Mouse (Mus musculus) liver, embryonic 13.5 days (tissue): ENCODE results near the gene Tmem258. TPM values are rescaled to one million over a fixed set of nuclear protein-coding genes. Genes with fewer than 3 reads are reported as not detected.

Source experiments
- ATAC-seq: fragments of 200-750 bp; cut with Nextera tagmentation; 2 replicates; pipeline ENCODE4 v1.8.0; 2017; ENCODE audit warnings: low read depth, mild to moderate bottlenecking, moderate number of reproducible peaks, moderate library complexity
- DNase-seq: peaks from one replicate; pipeline ENCODE4 v3.0.0; 2022
- H3K27ac ChIP-seq: fragments of 300-500 bp; sonication (generic); 2 replicates; pipeline ENCODE4 v1.5.1; 2015; ENCODE audit warnings: moderate library complexity, mild to moderate bottlenecking, inconsistent platforms
- H3K27me3 ChIP-seq: fragments of 300-500 bp; sonication (generic); 2 replicates; pipeline ENCODE4 v1.6.1; 2015; ENCODE audit warnings: mild to moderate bottlenecking, inconsistent platforms
- H3K36me3 ChIP-seq: fragments of 300-500 bp; sonication (generic); 2 replicates; pipeline ENCODE4 v1.6.1; 2015; ENCODE audit warnings: mild to moderate bottlenecking, inconsistent platforms
- H3K4me1 ChIP-seq: fragments of 300-500 bp; sonication (generic); replicated peaks from 2 replicates; pipeline ENCODE4 v1.6.1; 2015; ENCODE audit warnings: inconsistent platforms
- H3K4me2 ChIP-seq: fragments of 300-500 bp; sonication (generic); 2 replicates; pipeline ENCODE4 v1.6.1; 2015; ENCODE audit warnings: inconsistent platforms, mild to moderate bottlenecking, moderate library complexity
- H3K4me3 ChIP-seq: fragments of 300-500 bp; sonication (generic); replicated peaks from 2 replicates; pipeline ENCODE4 v1.5.1; 2015; ENCODE audit warnings: mild to moderate bottlenecking, inconsistent platforms
- H3K9ac ChIP-seq: fragments of 300-500 bp; sonication (generic); 2 replicates; pipeline ENCODE4 v1.6.1; 2015; ENCODE audit warnings: mild to moderate bottlenecking, inconsistent platforms
- H3K9me3 ChIP-seq: fragments of 300-500 bp; sonication (generic); replicated peaks from 2 replicates; pipeline ENCODE4 v1.6.1; 2016; ENCODE audit warnings: inconsistent platforms
- WGBS: fragments of 180-500 bp; shearing (Covaris S2); methylation state at CpG from one replicate; pipeline ENCODE4 v1.1.7; 2015; ENCODE audit not compliant: insufficient replicate concordance; 5-methylcytosine and 5-hydroxymethylcytosine counted together
- polyA plus RNA-seq: library from polyadenylated mRNA; unstranded; fragments of >200 nt; fragmentation: Nextera tagmentation; extraction: Ambion mirVana; gene quantifications from 2 replicates; pipeline ENCODE4 v1.2.1, GENCODE M21; 2015

Gene Tmem258
- polyA plus RNA-seq, 1 experiment from 2014 or later: 375 TPM

DNA sequence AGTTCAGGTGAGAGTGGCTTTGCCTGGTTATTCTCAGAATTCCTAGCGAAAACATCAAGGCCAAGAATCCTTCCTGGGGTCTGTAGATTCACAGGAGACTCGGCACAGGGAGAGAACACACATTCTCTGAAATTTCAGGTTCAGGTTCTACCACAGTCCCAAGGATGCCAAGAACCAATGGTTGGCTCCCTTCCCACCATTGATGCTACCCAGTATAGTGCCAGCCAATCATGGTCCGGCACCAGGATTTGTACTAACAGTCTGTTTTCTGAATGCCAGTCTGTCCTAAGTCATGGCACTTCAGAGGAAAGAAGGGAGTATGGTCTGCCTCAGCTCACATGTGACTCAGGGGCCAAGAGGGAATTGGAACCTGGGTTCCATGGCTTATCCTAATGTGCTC, 17.9 kb upstream of the Tmem258 start:
- H3K4me3 ChIP-seq: no peak overlapping the region
- no peaks in the 10 kb centered on the region for H3K27me3 ChIP-seq
- no peak overlapping the region for H3K4me2 ChIP-seq
- peaks cover 64% of the 10 kb centered on the region for H3K36me3 ChIP-seq
- DNase-seq (no peak), ATAC-seq (no peak)
- no peak overlapping the region for H3K27ac ChIP-seq
- no peak overlapping the region for H3K9ac ChIP-seq
- no peaks in the 10 kb centered on the region for H3K9me3 ChIP-seq
- peaks cover 55% of the 10 kb centered on the region for H3K4me1 ChIP-seq
- 90% methylated on average over 3 of the region's 3 CpGs for WGBS

DNA sequence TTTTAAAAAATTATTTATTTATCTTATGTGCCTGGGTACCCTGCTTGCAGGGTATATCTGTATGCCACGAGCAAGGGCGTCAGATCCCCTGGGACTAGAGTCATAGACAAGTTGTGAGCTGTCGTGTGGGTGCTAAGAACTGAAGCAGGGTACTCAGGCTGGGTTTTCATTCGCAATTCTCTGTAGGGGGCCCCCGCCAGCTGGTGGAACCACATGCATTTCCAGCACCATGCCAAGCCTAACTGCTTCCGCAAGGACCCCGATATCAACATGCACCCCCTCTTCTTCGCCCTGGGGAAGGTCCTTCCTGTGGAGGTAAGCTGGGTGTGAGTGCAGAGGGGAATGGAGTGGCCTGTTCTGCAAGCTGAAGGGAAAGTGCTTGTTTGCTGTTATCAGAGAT, 17.2 kb upstream of the Tmem258 start:
- peaks cover 57% of the 10 kb centered on the region for H3K4me1 ChIP-seq
- no peak overlapping the region for H3K4me2 ChIP-seq

DNA sequence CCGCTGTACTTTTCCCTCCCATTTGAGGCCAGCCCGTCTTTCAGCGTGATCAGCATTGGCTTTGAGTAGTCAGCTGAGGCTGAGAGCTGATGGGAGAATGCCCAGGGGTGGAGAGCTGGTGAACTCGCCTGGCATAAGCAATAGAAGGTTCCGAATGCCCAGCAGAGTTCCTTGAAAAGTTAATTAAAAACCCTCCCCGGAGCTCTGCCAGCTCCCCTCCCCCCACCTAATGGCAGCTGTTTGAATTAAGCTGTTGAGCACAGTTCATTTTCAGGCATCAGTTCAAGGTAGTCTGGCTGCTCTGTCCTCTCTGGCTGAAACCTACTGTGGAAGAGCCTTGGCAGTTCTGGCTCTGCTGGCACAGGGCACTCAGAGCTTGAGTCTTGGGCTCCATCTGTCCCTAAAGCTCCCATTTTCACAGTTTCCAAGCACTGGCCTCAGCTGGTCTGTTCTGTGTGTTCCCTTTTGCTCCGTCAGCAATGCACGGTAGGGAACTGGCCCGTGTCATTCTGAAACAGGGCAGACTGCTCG, 15.5 kb upstream of the Tmem258 start:
- Histone ChIP-seq H3K9ac (no peak overlapping the region), H3K27ac (no peak overlapping the region), H3K4me1 (peaks cover 52% of the 10 kb centered on the region), H3K36me3 (peaks cover 89% of the 10 kb centered on the region), H3K4me3 (no peak overlapping the region), H3K9me3 (no peaks in the 10 kb centered on the region), H3K4me2 (no peak overlapping the region), H3K27me3 (no peaks in the 10 kb centered on the region)
- 85% methylated on average over 10 of the region's 10 CpGs for WGBS
- ATAC-seq (no peak), DNase-seq (no peak)

More for the DNA sequence above, 17.2 kb upstream of the Tmem258 start:
- Histone ChIP-seq H3K36me3 (peaks cover 71% of the 10 kb centered on the region), H3K9me3 (no peaks in the 10 kb centered on the region), H3K27ac (no peak overlapping the region), H3K9ac (no peak overlapping the region), H3K4me3 (no peak overlapping the region), H3K27me3 (no peaks in the 10 kb centered on the region)
- ATAC-seq (no peak), DNase-seq (no peak)
- 87% methylated on average over 8 of the region's 8 CpGs for WGBS

DNA sequence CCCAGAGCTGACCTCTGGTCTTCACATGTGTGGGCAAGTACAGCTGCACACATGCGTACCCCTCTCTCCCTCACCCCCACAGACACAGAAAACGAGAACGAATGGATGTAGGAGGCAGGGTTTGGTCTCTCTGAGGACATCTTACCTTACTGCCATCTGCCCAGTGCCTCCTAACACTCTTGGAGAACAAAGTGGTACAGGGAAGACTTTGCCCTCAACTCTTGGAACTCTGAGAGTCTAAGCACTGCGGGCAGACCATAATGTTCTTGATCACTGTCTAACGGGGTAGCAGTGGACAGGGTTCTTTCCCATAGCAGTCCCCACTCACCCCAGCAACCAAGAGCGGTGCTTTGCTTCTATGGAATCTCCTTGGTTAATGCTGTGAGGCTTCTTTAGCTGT, 14.8 kb upstream of the Tmem258 start:
- Histone ChIP-seq H3K4me2 (no peak overlapping the region), H3K4me1 (peaks cover 48% of the 10 kb centered on the region), H3K36me3 (peaks cover 95% of the 10 kb centered on the region), H3K27me3 (no peaks in the 10 kb centered on the region), H3K9ac (no peak overlapping the region), H3K9me3 (no peaks in the 10 kb centered on the region), H3K27ac (no peak overlapping the region), H3K4me3 (no peak overlapping the region)
- WGBS: 88% methylated on average over 6 of the region's 6 CpGs
- no peak for ATAC-seq
- DNase-seq: no peak

DNA sequence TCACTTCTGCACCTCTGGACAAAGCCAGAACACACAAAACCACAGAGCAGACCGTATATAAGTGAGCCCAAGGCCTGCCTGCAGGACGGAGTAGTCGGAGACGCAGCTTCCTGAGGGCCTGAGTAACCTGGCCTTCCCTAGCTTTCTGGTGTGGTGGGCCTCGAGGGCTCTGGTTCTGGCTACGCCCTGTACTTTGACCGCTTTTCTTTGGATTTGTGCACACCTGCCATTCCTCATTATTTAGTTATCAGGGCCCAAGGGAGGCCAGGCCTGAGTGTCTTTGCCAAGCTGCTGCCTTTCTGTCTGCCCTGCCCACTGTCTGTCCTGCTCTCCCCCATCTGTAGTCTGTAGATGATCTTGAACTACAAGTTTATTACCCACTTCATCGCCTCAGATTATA, 13.9 kb upstream of the Tmem258 start:
- WGBS: 84% methylated on average over 8 of the region's 8 CpGs
- no peak for ATAC-seq

DNA sequence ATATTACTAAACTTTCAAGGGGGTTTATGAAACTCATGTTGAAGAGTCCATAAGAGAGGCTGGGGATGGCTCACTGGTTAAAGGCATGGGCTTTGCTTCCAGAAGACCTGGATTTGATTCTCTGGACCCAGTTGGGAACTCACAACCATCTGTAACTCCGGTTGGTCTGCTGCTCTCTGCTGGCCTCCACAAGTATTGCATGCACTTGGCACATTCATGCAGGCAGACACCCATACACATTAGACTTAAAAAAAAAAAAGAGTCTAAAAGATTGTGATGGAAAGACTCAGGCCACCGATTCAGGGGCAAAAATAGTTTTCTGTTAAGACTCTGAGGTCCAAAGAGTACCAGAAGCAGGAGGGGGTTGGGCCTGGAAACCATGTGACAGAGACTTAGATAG, 13.0 kb upstream of the Tmem258 start:
- H3K4me2 ChIP-seq: no peak overlapping the region
- no peak overlapping the region for H3K4me3 ChIP-seq
- peaks cover 99% of the 10 kb centered on the region for H3K36me3 ChIP-seq
- H3K27ac ChIP-seq: peak overlapping the region; percentile 39
- ATAC-seq (no peak), DNase-seq (peak; percentile 65)
- 18% methylated on average over 2 of the region's 2 CpGs for WGBS
- no peaks in the 10 kb centered on the region for H3K9me3 ChIP-seq
- no peak overlapping the region for H3K9ac ChIP-seq
- H3K27me3 ChIP-seq: no peaks in the 10 kb centered on the region
- peaks cover 34% of the 10 kb centered on the region for H3K4me1 ChIP-seq

More for the DNA sequence above, 13.9 kb upstream of the Tmem258 start:
- Histone ChIP-seq H3K9ac (no peak overlapping the region), H3K36me3 (peaks cover 99% of the 10 kb centered on the region), H3K27me3 (no peaks in the 10 kb centered on the region), H3K4me1 (peaks cover 39% of the 10 kb centered on the region), H3K4me2 (no peak overlapping the region), H3K4me3 (no peak overlapping the region), H3K9me3 (no peaks in the 10 kb centered on the region), H3K27ac (peak overlapping the region; percentile 19)
- no peak for DNase-seq

DNA sequence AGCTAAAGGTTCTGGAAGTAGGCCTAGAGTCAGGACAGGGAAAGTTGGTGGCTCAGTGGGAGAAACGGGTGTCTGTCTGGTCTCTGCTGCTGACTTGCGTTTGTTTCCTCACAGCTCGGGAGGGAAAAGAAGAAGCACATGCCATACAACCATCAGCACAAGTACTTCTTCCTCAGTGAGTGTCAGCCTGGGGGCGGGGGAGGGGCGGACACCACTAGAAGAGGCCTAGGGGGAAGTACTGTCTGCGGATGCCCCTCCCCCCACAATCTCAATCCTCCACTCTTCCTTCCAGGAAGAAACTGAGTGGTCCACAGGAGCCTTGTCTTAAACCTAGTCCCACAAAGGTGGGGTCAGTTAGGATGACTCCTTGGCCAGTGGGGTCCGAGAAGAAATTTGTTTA, 12.5 kb upstream of the Tmem258 start:
- Histone ChIP-seq H3K27ac (peak overlapping the region; percentile 39), H3K9ac (no peak overlapping the region), H3K36me3 (peaks cover 99% of the 10 kb centered on the region), H3K9me3 (no peaks in the 10 kb centered on the region), H3K4me1 (peaks cover 29% of the 10 kb centered on the region), H3K27me3 (no peaks in the 10 kb centered on the region), H3K4me3 (no peak overlapping the region), H3K4me2 (no peak overlapping the region)
- DNase-seq (no peak), ATAC-seq (peak; percentile 35)
- 37% methylated on average over 7 of the region's 7 CpGs for WGBS

DNA sequence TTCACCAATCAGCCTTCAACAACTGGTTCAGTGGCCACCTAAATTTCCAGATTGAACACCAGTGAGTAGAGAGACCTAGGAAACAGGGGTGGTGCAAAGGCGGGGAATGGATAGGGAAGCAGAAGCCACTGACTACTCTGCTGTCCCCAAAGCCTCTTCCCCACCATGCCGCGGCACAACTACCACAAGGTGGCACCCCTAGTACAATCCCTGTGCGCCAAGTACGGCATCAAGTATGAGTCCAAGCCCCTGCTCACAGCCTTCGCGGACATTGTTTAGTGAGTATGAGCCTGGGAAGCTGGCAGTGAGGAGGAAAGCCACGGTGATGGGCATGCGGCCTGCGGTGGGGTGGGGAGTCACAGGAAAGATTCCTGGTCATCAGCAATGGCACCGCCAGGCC, 9.5 kb upstream of the Tmem258 start:
- DNase-seq: no peak
- H3K36me3 ChIP-seq: peaks cover 97% of the 10 kb centered on the region
- WGBS: 77% methylated on average over 11 of the region's 11 CpGs

DNA sequence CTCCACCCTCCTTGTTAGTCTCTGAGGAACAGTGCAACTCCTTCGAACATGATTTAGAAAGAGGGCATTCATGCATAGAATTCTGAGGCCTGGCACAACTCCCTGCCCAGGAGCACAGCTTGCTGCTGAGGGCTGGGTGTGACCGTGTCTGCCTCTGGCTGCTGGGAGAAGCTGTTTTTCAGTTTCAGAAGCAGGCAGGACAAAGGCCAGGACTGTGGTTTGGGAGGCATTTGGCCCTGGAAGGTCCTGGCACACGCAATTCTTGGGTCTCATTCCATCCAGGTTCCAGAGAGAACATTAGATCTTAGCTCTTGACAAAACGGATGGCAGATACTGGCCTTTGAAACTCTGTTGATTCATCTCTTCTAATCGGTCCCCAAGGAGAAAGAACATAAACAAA, 8.6 kb upstream of the Tmem258 start:
- H3K36me3 ChIP-seq: peaks cover 97% of the 10 kb centered on the region
- H3K27ac ChIP-seq: no peak overlapping the region; the same call in 1 of the 2 replicates
- H3K4me3 ChIP-seq: no peak overlapping the region
- ATAC-seq (no peak), DNase-seq (no peak)
- H3K4me1 ChIP-seq: peaks cover 38% of the 10 kb centered on the region
- H3K4me2 ChIP-seq: no peak overlapping the region
- H3K9me3 ChIP-seq: no peaks in the 10 kb centered on the region
- no peak overlapping the region for H3K9ac ChIP-seq
- H3K27me3 ChIP-seq: no peaks in the 10 kb centered on the region
- WGBS: 80% methylated on average over 5 of the region's 5 CpGs

More for the DNA sequence above, 9.5 kb upstream of the Tmem258 start:
- Histone ChIP-seq H3K4me3 (no peak overlapping the region), H3K4me1 (peaks cover 30% of the 10 kb centered on the region), H3K9ac (no peak overlapping the region), H3K4me2 (no peak overlapping the region), H3K27ac (no peak overlapping the region), H3K27me3 (no peaks in the 10 kb centered on the region), H3K9me3 (no peaks in the 10 kb centered on the region)
- no peak for ATAC-seq

DNA sequence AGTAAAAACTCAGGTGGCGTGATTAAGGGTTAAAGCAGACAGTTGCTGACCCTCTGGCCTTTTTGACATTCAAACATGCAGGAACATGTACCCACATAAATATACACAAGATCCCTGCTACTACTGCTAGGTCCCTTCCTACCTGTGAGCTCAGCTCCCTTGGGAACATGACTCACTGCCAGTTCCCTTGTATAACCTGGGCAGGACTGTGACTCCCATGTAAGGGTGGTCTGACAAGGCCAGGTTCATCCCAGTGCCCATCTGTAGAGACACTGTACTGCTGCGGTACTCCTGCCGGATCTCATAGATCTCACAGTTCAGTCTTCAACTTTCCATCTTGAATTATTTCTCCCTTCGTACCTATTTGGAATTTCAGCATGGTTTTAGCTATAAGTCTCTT, 6.7 kb upstream of the Tmem258 start:
- no peaks in the 10 kb centered on the region for H3K9me3 ChIP-seq
- WGBS: 92% methylated on average over 4 of the region's 4 CpGs
- H3K4me1 ChIP-seq: peaks cover 37% of the 10 kb centered on the region
- H3K27me3 ChIP-seq: no peaks in the 10 kb centered on the region
- ATAC-seq: no peak
- H3K4me3 ChIP-seq: no peak overlapping the region
- no peak overlapping the region; the same call in 1 of the 2 replicates for H3K27ac ChIP-seq
- no peak overlapping the region for H3K9ac ChIP-seq
- no peak for DNase-seq
- H3K36me3 ChIP-seq: peaks cover 99% of the 10 kb centered on the region
- no peak overlapping the region for H3K4me2 ChIP-seq

DNA sequence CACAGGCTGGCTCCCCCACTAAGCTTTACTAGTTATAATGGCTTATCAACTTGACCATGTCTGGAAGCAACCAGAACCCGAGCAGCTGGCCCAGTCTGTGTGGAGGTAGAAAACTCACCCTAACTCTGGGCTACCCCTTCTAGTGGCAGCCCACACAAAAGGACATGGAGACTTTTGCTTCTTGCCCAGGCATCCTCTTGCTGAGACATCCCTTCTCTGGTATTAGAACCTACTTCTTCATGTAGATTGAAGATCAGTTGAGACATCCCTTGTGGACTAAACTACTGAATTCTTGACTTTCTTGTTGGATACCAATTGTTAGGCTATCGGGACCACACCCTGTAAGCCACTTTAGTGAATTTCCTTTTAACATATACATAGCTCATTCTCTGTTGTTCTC, 5.5 kb upstream of the Tmem258 start:
- Histone ChIP-seq H3K27ac (no peak overlapping the region), H3K9ac (no peak overlapping the region), H3K27me3 (no peaks in the 10 kb centered on the region), H3K4me1 (peaks cover 46% of the 10 kb centered on the region), H3K9me3 (no peaks in the 10 kb centered on the region), H3K36me3 (peaks cover 88% of the 10 kb centered on the region), H3K4me3 (no peak overlapping the region), H3K4me2 (no peak overlapping the region)
- no peak for DNase-seq
- ATAC-seq: no peak
- WGBS: 69% methylated on average over 2 of the region's 2 CpGs

DNA sequence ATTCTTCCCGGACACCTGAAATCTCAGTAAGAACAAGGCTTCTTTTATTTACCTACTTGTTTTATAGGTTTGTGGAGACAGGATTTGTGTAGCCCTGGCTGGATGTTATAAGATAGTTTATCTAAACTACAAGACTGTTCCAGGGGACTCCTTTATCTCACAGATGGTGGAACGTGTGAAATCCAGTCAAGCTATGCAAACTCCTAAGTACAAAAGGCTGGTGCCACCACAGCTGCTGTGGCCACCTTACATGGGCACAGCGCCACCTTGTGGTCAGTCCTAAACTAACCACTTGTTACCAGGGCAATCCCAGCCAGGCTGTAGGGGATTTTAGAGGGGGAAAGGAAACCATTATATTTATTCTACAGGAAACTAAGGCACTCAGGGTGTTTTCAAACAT, 5.1 kb upstream of the Tmem258 start:
- peaks cover 46% of the 10 kb centered on the region for H3K4me1 ChIP-seq
- H3K27ac ChIP-seq: 0 out of 2 replicates have a peak overlapping the region, but pooled peaks have one; percentile 21
- ATAC-seq: no peak

More for the DNA sequence above, 5.1 kb upstream of the Tmem258 start:
- 25% methylated on average over 3 of the region's 3 CpGs for WGBS
- H3K4me3 ChIP-seq: no peak overlapping the region
- H3K9ac ChIP-seq: no peak overlapping the region
- H3K27me3 ChIP-seq: no peaks in the 10 kb centered on the region
- no peak overlapping the region for H3K4me2 ChIP-seq
- peak; percentile 67 for DNase-seq
- H3K9me3 ChIP-seq: no peaks in the 10 kb centered on the region
- peaks cover 84% of the 10 kb centered on the region for H3K36me3 ChIP-seq
